Mouse (Mus musculus): Measurements from ENCODE around the gene Zdhhc1. TPM values are rescaled to one million over a fixed set of nuclear protein-coding genes. Genes with fewer than 3 reads are reported as not detected.
A peak's percentile ranks its signal among the peaks of the same experiment; 100 is the strongest.

Zdhhc1 gene
- polyA plus RNA-seq, 1 experiment from 2014 or later, result 36.8 TPM

DNA sequence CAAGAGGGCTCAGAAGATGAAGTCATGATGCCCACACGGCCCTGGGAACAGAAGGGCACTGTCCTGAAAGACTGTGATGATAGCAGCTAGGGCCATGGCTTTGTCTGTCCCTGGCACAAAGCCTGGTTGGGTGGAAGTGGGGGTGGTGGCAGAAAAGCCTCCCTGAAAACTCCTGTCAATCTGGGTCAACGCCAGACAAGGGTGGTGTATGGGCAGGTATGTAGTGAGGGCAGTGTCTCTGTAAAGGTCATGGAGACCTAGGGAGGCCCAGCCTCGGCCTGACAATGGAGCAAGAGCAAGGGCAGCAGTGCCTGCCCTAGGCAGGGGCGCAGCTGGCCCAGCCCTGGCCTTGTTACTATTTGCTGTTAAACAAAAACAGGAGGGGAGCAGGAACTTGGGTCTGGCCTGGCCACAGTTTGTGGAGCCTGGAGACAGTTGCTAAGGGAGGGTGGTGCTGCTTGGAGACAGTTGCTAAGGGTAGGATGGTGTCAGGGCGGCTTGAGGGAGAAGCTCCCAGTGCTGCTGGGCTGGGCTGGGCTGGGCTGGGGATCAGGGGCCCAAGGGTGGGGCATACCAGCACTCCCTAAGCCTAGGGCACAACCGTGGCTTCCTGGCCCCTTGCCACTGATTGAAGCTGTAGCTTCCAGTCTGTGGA, 27.5 kb downstream of the Zdhhc1 start:
- Histone ChIP-seq H3K9me3 (replicated peaks) (no peaks in the 10 kb centered on the region), H3K4me2 (peak overlapping the region; percentile 68), H3K4me3 (replicated peaks) (peak overlapping the region; percentile 45), H3K36me3 (peaks cover 8% of the 10 kb centered on the region; the same call in 1 of the 2 replicates), H3K27ac (replicated peaks) (peak overlapping the region; percentile 78), H3K9ac (replicated peaks) (no peak overlapping the region; the same call in 1 of the 2 replicates), H3K27me3 (replicated peaks) (peaks cover 5% of the 10 kb centered on the region; the same call in 1 of the 2 replicates), H3K4me1 (peaks cover 64% of the 10 kb centered on the region)
- 19% methylated on average over 6 of the region's 6 CpGs for WGBS
- peak; percentile 17; the same call in 1 of the 2 replicates for ATAC-seq (ENCODE audit: low FRiP score)

- peak overlapping the region; percentile 78; the same call in 1 of the 2 replicates for H3K27ac ChIP-seq (replicated peaks)
- no peaks in the 10 kb centered on the region for H3K9me3 ChIP-seq (replicated peaks)
- H3K4me3 ChIP-seq (replicated peaks), result no peak overlapping the region
- no peak overlapping the region for H3K9ac ChIP-seq (replicated peaks)
- WGBS, result 91% methylated on average over 27 of the region's 27 CpGs
- peaks cover 3% of the 10 kb centered on the region; the same call in 1 of the 2 replicates for H3K27me3 ChIP-seq (replicated peaks)
- H3K4me2 ChIP-seq, result no peak overlapping the region
- ATAC-seq (ENCODE audit: low FRiP score), result no peak
- H3K36me3 ChIP-seq, result peaks cover 8% of the 10 kb centered on the region; the same call in 1 of the 2 replicates
- H3K4me1 ChIP-seq, result peaks cover 62% of the 10 kb centered on the region
These were observed 28.5 kb downstream of the Zdhhc1 start for GRCm38 (mm10) chr8:105468002-105468720.

DNA sequence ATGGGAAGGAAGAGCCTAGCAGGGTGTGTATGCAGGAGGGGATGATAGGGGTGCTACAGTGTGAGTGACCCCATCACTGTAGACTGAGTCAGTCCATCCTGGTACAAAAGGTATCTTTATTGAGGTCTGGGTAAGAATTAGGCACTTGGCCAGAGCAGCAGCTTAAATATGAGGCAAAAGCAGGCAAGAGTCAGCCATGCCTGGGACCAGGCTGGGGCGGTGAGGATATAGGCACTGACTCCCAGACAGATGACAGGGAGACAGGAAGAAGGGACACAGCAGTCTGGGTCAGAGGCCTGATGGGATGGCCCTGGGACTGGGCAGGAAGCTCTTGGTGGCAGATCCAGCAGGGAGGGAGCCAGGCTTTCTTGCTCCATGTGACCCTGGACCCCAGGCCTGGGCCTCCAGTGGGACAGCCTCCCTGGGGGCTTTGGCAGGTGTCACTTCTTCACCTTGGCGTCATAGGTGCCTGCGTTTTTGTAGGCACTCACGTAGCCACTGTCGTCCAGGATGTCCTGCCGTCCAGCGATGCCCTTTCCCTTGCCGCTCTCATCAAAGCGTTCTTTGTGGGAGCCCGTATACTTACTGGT, 29.2 kb downstream of the Zdhhc1 start:
- Histone ChIP-seq H3K36me3 (peaks cover 8% of the 10 kb centered on the region; the same call in 1 of the 2 replicates), H3K27me3 (replicated peaks) (no peaks in the 10 kb centered on the region), H3K9me3 (replicated peaks) (no peaks in the 10 kb centered on the region), H3K4me2 (no peak overlapping the region), H3K27ac (replicated peaks) (peak overlapping the region; percentile 72), H3K4me1 (peaks cover 64% of the 10 kb centered on the region), H3K9ac (replicated peaks) (no peak overlapping the region), H3K4me3 (replicated peaks) (no peak overlapping the region)
- no peak for ATAC-seq (ENCODE audit: low FRiP score)
- WGBS, result 95% methylated on average over 10 of the region's 10 CpGs

- H3K4me1 ChIP-seq, result peaks cover 60% of the 10 kb centered on the region
- H3K27me3 ChIP-seq (replicated peaks), result no peaks in the 10 kb centered on the region
- peaks cover 8% of the 10 kb centered on the region; the same call in 1 of the 2 replicates for H3K36me3 ChIP-seq
- no peak for ATAC-seq (ENCODE audit: low FRiP score)
- H3K9me3 ChIP-seq (replicated peaks), result no peaks in the 10 kb centered on the region
- no peak overlapping the region for H3K4me3 ChIP-seq (replicated peaks)
- peak overlapping the region; percentile 72 for H3K27ac ChIP-seq (replicated peaks)
- 69% methylated on average over 7 of the region's 7 CpGs for WGBS
- no peak overlapping the region for H3K9ac ChIP-seq (replicated peaks)
- H3K4me2 ChIP-seq, result no peak overlapping the region
These were observed 29.9 kb downstream of the Zdhhc1 start for GRCm38 (mm10) chr8:105466700-105467291.

- 85% methylated on average over 6 of the region's 6 CpGs for WGBS
- ATAC-seq (ENCODE audit: low FRiP score), result no peak
- peaks cover 54% of the 10 kb centered on the region for H3K4me1 ChIP-seq
- no peaks in the 10 kb centered on the region for H3K27me3 ChIP-seq (replicated peaks)
- no peak overlapping the region for H3K9ac ChIP-seq (replicated peaks)
- H3K4me3 ChIP-seq (replicated peaks), result no peak overlapping the region
- peaks cover 8% of the 10 kb centered on the region; the same call in 1 of the 2 replicates for H3K36me3 ChIP-seq
- no peaks in the 10 kb centered on the region for H3K9me3 ChIP-seq (replicated peaks)
- peak overlapping the region; percentile 72 for H3K27ac ChIP-seq (replicated peaks)
- H3K4me2 ChIP-seq, result no peak overlapping the region
These were observed 30.5 kb downstream of the Zdhhc1 start for GRCm38 (mm10) chr8:105466246-105466645.

DNA sequence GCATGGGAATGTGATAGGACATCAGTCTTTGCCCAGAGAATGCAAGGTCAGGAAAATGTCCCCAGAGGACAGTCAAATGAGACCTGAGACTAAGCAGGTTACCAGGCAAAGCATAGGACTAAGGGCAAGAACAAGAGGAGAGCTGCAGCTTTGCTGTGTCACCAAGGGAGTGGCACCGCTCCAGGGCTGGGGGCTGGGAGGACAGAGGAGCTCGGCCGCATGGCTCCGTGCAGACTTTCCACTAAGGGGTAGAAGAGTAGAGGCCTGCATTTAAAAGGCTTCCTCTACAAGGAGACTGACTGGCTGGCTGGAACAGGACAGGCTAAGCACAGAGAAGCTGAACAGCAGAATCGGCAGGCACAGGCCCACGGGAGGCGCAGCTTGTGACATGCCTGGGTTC, 32.1 kb downstream of the Zdhhc1 start:
- Histone ChIP-seq H3K36me3 (peaks cover 8% of the 10 kb centered on the region; the same call in 1 of the 2 replicates), H3K9ac (replicated peaks) (no peak overlapping the region), H3K27me3 (replicated peaks) (no peaks in the 10 kb centered on the region), H3K4me3 (replicated peaks) (no peak overlapping the region), H3K27ac (replicated peaks) (no peak overlapping the region), H3K9me3 (replicated peaks) (no peaks in the 10 kb centered on the region), H3K4me1 (peaks cover 39% of the 10 kb centered on the region), H3K4me2 (no peak overlapping the region)
- WGBS, result 68% methylated on average over 7 of the region's 7 CpGs
- no peak for ATAC-seq (ENCODE audit: low FRiP score)

- Histone ChIP-seq H3K4me1 (peaks cover 16% of the 10 kb centered on the region), H3K9ac (replicated peaks) (no peak overlapping the region), H3K4me2 (no peak overlapping the region), H3K4me3 (replicated peaks) (no peak overlapping the region), H3K9me3 (replicated peaks) (no peaks in the 10 kb centered on the region), H3K36me3 (peaks cover 2% of the 10 kb centered on the region; the same call in 1 of the 2 replicates), H3K27ac (replicated peaks) (no peak overlapping the region), H3K27me3 (replicated peaks) (no peaks in the 10 kb centered on the region)
- ATAC-seq (ENCODE audit: low FRiP score), result no peak
- WGBS, result 66% methylated on average over 13 of the region's 13 CpGs
These were observed 35.5 kb downstream of the Zdhhc1 start for GRCm38 (mm10) chr8:105461085-105461803.

- ATAC-seq (ENCODE audit: low FRiP score), result no peak
- no peak overlapping the region for H3K4me3 ChIP-seq (replicated peaks)
- no peak overlapping the region for H3K27ac ChIP-seq (replicated peaks)
- no peaks in the 10 kb centered on the region for H3K36me3 ChIP-seq
- WGBS, result 68% methylated on average over 10 of the region's 10 CpGs
- 0 out of 2 replicates have a peak, but pooled peaks cover 4% of the 10 kb centered on the region for H3K4me1 ChIP-seq
- H3K9me3 ChIP-seq (replicated peaks), result no peaks in the 10 kb centered on the region
- no peaks in the 10 kb centered on the region for H3K27me3 ChIP-seq (replicated peaks)
- no peak overlapping the region for H3K9ac ChIP-seq (replicated peaks)
- no peak overlapping the region for H3K4me2 ChIP-seq
These were observed 41.5 kb downstream of the Zdhhc1 start for GRCm38 (mm10) chr8:105455218-105455617.

GRCm38 (mm10) chr8:105454088-105454487, 42.6 kb downstream of the Zdhhc1 start:
- no peaks in the 10 kb centered on the region for H3K36me3 ChIP-seq
- 0 out of 2 replicates have a peak, but pooled peaks cover 4% of the 10 kb centered on the region for H3K4me1 ChIP-seq
- 58% methylated on average over 5 of the region's 5 CpGs for WGBS
- H3K27ac ChIP-seq (replicated peaks), result no peak overlapping the region
- no peak overlapping the region for H3K4me3 ChIP-seq (replicated peaks)
- H3K9me3 ChIP-seq (replicated peaks), result no peaks in the 10 kb centered on the region
- no peak overlapping the region for H3K4me2 ChIP-seq
- H3K27me3 ChIP-seq (replicated peaks), result no peaks in the 10 kb centered on the region
- no peak for ATAC-seq (ENCODE audit: low FRiP score)
- H3K9ac ChIP-seq (replicated peaks), result no peak overlapping the region

DNA sequence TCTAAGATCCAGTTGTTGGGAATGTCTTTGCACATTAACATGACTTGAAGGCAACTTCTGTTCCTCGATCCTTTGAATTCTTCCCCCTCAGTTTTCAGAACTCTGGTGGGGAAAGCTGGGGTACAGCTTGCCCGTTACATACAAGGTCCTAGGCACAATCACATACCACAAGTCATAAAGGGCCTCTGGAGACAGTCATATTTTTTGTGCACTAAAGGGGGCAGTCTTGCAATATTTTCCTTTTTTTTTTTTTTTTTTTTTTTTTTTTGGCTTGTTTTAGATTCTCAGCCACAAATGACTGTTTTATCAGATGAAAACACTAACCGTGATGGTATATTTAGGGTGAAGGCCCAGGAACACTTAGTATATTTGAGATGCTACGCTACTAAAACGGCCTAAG, 43.4 kb downstream of the Zdhhc1 start:
- Histone ChIP-seq H3K9ac (replicated peaks) (no peak overlapping the region), H3K27me3 (replicated peaks) (no peaks in the 10 kb centered on the region), H3K9me3 (replicated peaks) (no peaks in the 10 kb centered on the region), H3K27ac (replicated peaks) (no peak overlapping the region), H3K4me1 (0 out of 2 replicates have a peak, but pooled peaks cover 4% of the 10 kb centered on the region), H3K36me3 (no peaks in the 10 kb centered on the region), H3K4me2 (no peak overlapping the region), H3K4me3 (replicated peaks) (no peak overlapping the region)
- WGBS, result 85% methylated on average over 5 of the region's 5 CpGs
- ATAC-seq (ENCODE audit: low FRiP score), result no peak

Data from neural tube, embryonic 15.5 days (tissue).